Mouse (Mus musculus) urinary bladder, postnatal 14 days (tissue): ENCODE results near the gene Lcor.

Experiments
- DNase-seq: peaks from one replicate; pipeline ENCODE4 v3.0.0; 2021; ENCODE audit warnings: low spot score

Lcor gene

DNA sequence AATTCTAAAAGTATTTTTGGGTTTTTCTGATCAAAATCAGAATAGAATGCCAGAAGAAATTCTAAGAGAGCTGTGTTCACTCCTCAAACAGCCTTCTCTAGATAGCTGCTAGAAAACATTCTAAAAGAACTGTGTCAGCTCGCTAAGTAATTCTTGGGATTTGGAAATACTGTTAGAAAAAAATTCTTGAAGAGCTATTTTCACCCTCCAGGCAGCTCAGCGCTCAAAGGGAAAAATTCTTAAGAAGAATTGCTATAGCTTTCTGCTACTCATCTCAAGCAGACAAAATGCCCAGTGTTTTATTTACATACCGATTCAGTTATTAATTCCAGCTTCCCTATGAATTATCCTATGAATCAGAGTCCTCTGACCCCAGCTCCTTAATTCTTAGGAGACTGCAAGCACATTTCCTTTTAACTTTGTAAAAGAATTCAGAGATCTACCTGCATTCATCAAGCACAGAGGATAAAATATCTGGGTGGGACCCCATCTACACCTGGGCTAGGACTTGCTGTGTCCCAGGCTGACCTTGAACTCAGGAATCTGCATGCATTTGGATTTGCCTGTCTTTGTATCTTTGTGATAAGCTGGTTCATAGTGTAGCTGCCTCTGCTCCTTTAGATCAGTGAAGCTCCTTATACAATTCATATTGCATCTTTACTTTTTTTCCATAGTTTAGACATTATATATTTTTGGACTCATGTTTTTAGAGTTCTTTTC lies 5.7 kb upstream of the Lcor start:
- DNase-seq: no peak

DNA sequence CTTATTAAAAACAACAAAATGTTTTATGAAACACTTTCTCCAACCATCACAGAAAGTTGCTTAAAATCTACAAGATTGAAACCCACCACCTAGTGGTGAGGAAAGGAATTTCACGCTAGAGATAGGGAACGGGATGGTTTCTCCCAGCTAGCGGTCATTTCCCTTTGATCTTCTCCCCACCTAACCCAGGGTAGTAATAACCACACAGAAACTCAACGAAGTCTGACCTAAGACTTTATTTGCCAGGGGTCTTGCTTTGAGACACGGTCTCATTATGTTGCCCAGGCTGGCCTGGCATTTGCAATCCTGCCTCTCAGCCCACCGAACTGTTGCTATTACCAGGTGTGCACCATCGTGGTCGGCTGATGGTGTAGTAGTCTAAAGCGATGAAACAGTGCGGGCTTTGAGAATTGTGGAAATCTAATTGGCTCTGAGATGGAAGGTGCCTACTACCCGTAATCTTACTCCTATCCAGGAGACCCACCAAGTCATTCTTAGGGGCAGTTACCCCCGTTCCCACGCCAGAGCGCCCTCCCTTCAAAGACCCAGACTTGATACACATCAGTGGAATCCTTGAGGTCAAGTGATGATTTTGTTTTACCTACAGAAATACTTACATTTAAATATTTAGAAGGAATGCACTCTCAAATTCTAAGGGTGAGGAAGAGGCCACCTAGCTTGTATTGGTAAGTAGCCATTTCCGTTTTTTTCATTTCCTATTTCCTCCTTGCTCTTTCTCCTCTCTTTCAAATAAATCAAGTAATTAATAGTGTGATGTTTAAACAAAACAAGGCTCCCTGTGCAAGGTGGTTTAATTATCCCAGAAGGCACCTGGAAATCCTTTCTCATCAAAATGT lies 1.2 kb upstream of the Lcor start:
- DNase-seq: peak; percentile 26

- no peak for DNase-seq
Measured at GRCm38 (mm10) chr19:41481887-41482189, 599 bp upstream of the Lcor start.

GRCm38 (mm10) chr19:41482909-41483444 lies 540 bp downstream of the Lcor start:
- DNase-seq: peak; percentile 62

- peak; percentile 14 for DNase-seq
Measured at GRCm38 (mm10) chr19:41483445-41484040, 1.1 kb downstream of the Lcor start.

DNA sequence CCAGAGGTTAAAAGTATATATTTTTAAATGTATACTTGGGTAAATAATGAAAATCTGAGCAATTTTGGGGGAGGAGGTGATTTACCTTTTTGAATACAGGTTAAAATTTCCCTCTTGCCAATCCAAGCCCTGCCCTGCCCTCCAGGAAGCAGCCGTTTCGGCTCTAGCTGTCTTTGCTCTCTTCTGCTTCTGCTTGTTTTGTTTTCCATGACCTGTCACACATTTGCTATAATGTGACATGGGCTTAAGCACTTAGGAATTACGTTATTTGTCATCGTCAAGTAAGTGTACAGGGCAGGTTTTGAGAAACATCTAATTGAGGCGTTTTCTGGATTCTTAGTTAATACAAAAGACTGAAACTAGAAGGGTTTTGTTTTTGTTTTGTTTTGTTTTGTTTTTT lies 1.9 kb downstream of the Lcor start:
- no peak for DNase-seq

DNA sequence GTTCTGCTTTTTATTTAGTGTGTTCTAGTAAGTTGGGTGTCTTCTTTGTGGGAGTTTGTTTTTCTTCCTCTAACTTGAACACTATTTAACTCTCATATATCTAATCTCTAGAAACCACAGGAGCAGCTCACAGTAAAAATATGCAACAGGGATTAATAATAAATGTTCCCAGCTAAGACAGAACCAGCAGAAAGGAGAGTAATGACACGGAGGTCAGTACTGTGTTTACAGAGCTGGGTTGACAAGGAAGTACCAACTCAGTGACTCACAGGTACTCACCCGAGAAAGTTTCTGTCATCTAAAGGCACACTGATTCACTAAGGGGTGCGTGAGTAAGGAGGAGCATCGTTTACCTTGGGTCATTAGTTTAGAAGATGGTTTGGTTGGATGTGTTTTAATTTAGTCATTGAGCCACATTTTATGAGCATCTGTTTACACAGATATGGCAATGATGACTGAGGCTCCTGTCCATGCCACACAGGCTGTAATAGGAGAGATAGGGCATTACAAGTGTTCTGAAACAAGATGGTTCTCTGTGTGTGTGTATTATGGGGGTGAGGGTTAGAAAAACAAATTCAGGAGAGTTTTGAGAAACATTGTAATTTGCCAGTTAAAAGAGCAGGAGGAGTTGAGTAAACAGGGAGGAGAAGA lies 13.1 kb downstream of the Lcor start:
- no peak for DNase-seq

- DNase-seq: no peak
Measured at GRCm38 (mm10) chr19:41496058-41496457, 13.6 kb downstream of the Lcor start.

DNA sequence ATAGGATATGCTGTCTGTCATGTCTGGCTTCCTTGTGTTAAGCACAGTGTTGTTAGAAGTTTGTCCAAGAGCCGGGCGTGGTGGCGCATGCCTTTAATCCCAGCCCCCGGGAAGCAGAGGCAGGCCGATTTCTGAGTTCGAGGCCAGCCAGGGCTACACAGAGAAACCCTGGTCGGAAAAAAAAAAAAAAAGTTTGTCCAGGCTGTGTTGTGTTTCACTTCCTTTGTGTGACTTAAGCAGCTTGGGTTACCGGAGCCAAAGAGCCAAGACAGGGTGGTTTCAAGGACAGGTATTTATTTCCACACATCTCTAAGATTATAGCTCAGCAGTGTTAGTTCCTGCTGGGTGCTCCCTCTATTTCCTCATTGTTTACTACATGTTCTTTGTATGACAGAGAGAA lies 25.4 kb downstream of the Lcor start:
- no peak for DNase-seq

DNA sequence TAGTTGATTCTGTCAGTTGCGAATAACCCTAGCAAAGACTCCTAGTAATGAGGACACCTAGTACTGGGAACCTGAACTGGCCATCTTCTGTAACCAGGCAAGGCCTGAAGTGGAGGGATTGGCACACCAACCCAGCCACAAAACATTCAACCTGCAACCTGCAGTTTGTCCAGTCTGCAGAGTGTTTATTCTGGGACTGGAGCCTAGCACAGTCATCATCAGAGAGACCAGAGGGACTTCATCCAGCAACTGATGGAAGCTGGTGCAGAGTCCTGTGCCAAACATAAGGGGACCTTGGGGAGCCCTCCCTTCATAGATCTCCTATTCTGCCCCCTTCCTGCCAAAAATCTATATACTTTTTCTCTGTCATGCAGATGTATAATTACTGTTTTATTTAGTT lies 32.4 kb downstream of the Lcor start:
- DNase-seq: no peak

DNA sequence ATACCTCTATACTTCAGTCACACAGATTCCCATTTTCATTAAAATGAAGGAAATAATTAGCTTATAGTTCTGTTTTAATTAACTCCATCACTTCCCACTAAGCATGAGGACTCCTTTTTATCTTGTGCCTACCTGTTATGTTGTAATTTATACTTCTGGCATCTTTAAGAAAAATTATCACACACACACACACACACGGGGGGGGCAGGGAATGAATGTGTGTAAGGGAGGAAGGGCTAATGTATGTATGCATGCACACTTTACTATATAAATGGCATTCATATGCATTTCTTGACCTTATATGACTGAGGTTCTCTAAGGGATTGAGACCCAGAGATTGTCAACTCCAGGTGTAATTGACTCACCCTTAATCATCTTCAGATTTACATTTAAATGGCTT lies 33.1 kb downstream of the Lcor start:
- no peak for DNase-seq

- no peak for DNase-seq
Measured at GRCm38 (mm10) chr19:41517006-41517405, 34.6 kb downstream of the Lcor start.

DNA sequence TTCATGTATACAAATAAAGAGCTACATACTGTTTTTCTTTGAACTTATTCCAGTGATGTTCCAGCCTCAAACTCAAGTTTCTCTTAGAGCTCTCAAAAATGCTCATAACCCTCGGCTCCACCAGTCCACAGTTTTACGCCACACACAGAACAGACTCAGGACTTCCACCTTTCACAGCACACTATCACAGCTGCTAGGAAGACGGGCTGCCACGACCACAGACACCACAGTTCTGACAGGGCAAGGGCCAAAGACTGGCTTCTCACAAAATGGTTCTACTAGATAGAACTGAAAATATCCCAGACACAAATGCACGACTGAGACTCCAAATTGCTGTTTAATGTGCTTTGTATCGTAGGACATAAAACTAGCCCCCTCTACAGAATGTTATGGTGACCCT lies 36.7 kb downstream of the Lcor start:
- no peak for DNase-seq

DNA sequence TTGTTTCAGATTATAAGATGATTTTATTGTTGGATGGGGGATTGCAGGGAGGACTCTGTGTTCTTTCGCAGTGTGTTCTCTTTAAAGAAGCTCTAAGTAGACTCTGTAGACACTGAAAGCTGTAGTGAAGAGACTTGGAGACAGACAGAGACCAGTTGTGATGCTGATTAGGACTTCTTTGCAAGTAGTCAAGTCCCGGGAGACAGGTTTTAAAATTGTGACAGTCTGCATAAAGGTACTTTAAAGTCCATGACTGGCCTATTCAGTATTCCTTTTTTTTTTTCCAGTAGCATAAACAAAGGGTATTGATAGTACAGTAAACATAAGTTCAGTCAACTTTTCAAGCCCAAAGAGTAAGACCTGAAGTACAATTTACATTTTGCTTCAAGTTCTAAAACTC lies 39.8 kb downstream of the Lcor start:
- no peak for DNase-seq

- no peak for DNase-seq
Measured at GRCm38 (mm10) chr19:41523798-41524563, 41.5 kb downstream of the Lcor start.

GRCm38 (mm10) chr19:41529169-41529568 lies 46.7 kb downstream of the Lcor start:
- no peak for DNase-seq

DNA sequence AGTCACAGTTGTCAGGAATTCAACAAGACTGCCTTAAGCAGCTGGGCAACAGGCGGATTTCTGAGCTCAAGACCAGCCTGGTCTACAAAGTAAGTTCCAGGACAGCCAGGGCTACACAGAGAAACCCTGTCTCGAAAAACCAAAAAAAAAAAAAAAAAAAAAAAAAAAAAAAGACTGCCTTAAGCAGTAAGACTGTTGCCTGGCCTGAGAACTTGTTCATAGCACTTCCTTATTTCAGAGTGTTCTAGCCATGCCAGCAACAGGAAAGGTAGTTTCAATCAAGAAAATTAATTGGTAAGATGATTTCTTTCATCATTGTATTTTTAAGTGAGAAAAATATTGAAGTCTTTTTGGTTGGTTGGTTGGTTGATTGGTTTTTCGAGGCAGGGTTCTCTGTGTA lies 51.6 kb downstream of the Lcor start:
- DNase-seq: no peak

- DNase-seq: no peak
Measured at GRCm38 (mm10) chr19:41556981-41557380, 74.5 kb downstream of the Lcor start.

GRCm38 (mm10) chr19:41557491-41557890 lies 75.1 kb downstream of the Lcor start:
- DNase-seq: no peak

GRCm38 (mm10) chr19:41558891-41559486 lies 76.6 kb downstream of the Lcor start:
- DNase-seq: no peak

- no peak for DNase-seq
Measured at GRCm38 (mm10) chr19:41560856-41561255, 78.4 kb downstream of the Lcor start.
